Mouse (Mus musculus) T-helper 17 cell (primary cell): ENCODE data around the gene Rpp40.

Experiments
- in situ Hi-C, 2 experiments: fragments of 300-600 bp; cut with MboI, MseI; formaldehyde crosslinking; loops; 1 replicate in 1 of 2; 2 replicates in 1 of 2; pipeline ENCODE4 v1.15.1; 2025; ENCODE audit warnings: high pct_unique_total_duplicates in 2 of 2

Rpp40 gene

DNA sequence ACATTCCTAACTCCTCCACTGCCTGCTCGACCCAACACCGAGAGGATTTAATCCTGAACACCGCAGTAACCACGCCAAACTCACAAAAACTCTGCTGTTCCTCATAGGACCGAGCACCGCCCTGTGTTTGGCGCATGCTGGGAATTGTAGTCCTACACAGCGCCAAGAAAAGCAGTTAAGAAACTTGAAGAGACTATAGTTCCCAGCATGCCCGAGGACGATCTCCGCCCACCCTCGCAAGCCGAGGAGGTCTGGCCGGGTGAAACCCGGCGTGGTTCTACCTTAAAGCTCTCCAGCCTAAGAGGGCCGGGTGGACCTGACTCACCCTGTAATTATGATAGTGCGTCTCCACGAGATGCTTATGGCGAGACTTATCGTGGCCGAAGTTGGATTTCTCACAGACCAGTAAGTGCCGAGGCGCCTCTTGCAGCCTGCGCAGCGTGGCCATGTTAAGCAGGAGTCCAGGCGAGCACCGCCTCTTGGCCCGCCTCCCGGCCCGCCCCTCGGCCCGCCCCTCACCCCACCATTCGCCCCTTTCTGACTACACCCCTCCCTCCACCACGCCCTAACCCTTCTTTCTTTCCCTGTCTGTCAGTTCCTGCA, at the start of gene Rpp40:
Gene Rpp40, minus strand, starts transcription at position 481 of the 603 bp plus-strand sequence.
- in situ Hi-C loops: no loop called here

DNA sequence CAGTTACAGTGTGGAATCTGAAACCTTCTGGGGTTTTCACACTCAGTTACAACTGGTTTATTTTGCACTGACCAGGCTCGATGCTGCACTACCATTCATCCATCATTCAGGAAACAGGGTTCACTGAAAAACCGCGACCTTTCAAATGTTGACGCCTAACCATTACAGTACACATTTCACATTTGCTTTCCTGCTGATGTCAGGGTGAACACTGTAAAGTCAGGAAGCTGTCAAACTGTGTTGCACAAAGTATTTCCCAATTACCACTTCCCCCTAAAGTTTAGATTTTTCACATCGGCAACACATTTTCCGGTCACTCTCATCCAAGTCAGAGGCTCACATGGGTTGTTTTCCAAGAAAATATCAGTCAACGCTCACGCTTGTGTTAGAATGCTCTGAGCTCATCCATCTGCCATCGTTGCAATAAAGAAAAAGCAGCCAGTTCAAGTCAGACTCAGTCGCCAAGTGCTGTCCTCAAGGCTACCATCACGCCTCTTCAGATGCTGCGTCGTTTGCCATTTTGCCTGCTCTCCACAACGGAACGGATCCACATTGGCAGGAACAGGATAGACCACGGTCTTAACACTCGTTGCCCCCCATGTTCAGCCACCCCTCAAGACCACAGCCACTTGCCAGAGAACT, 43.8 kb upstream of the Rpp40 start:
- in situ Hi-C loops: loop anchor here in 1 of 2 experiments (10.0 kb wide), 1 partner anchor 865 kb away; no protein-coding TSS in a partner anchor

DNA sequence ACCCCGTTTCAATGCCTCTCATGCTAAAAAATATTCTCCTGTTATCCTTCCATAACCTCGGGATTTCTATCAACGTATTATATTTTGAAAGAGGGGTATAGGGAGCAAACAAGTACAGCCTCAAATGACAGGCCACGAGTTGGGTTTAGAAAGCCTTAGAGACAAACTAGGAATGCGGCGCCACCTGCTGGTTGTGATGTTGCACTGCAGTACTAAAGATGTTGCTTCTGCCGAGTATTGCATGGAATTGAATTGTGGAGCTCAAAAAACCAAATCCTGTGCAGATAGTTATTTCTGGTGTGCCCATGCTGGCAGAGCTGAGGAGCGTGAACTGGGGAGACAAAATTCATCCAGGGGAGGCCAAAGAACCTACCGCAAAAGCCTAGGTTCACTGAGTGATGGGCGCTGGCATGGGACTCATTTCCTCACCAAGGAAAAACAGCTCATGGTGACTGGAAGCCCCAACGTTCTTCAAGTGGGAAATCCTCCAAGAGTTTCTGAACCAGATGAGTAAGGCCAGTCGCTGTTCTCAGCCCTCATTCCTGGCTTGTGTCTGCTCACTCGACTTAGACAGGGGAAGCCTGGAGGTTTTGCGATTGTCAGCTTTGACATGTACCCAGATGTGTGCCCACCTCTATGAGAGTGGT, 41.3 kb upstream of the Rpp40 start:
- in situ Hi-C loops: no loop called here

DNA sequence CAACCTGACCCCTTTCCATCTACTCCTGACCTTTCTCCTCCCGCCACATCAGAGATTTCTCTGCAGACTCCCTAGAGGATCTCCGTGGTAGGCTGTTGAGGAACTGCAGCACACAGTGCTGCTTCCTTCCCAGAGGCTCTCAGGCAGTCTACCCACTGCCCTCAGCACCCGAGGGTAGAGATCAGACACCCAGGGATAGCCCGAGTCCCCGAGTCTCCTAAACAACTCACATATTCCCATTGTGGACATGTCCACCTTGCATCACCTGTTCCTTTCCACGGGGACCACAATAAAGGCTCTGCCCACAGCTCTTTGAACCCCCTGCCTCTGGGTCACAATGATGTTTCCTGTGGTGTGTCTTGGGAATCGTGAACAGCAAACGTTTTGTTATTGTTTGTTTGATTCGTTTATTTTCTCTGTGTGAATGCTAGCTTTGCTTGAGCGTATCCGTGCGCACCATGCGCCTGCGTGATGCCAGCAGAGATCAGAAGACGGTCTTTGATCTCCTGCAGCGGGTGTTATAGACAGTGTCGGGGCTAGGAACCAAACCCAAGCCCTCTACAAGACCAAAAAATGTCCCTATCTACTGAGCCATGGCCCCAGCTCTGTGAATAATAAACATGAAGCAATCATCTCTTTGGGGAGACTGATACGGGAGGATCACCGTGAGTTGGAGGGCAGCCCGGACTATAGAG, 40.6 kb upstream of the Rpp40 start:
- in situ Hi-C loops: no loop called here

DNA sequence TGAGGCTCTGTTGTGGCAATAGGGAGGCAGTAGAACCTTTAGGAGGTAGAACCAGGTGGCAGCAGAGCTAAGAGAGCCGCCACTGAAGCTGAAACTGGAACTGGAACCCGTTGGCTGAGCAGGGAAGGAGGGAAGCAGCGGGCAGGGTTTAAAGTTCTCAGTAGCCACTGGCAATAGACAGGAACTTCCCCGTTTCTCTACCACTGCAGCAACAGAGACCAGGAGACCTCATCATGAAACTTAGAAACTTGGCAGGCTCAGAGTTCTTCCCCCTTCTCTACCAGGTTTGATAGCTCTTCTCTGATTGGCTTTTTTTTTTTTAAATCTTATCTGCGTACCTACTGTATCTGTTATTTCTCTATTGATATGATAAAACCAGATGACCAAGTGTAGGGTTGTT, 34.8 kb upstream of the Rpp40 start:
- in situ Hi-C loops: no loop called here

DNA sequence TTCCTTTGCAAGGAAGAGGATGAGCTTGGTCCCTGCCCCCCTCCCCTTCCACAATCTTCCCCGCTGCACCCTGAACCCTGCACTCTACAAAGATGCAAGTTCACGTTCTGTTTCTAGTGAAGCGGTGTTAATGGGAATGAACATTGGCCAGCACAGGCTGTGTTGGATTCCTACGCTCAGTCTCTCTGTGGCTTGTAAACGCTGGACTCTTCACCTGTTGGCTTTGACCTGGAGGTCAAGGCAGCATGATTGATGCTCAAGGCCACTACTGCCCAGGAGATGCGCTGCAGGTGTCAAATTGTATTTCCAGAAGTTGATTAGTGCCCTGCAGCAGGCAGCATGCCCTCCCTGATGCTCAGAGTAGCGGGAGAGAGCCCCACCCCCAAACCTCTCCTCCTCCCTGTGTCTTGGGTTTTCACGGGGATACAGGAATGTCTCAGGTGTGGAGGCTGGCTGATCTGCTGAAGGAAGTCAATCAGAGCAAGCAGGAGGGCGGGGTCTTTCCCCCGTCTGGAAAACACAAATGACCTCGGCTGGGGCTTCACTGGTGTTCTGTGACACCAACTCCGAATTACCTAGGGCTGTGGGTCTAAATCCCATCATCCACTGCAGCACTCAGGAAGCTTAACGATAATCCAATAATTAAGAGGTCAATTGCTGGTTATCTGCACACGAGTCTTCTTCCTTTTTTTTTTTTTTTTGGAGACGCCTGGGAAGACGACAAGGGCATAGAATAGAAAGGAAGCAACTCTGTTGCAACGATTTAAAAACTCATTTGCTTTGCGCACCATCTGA, 33.9 kb upstream of the Rpp40 start:
- in situ Hi-C loops: no loop called here

DNA sequence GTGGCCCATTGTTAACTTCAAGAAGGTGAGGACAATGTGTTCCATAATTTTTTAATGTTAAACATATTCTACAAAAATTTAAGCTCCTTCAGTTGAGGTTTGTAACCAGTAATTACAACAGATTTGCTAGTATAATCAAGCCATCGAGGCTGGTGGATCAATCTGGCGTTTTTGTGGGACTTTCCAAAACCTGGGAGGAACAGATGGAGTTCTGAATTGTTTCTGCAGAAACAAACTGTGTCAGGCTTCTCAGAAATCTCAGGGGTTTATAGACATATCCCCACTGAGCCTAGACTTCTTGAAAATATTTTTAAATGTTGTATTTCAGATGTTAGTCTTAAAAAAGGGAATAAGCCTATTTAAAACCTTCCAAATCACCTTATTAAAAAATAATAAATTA, 31.8 kb upstream of the Rpp40 start:
- in situ Hi-C loops: no loop called here

DNA sequence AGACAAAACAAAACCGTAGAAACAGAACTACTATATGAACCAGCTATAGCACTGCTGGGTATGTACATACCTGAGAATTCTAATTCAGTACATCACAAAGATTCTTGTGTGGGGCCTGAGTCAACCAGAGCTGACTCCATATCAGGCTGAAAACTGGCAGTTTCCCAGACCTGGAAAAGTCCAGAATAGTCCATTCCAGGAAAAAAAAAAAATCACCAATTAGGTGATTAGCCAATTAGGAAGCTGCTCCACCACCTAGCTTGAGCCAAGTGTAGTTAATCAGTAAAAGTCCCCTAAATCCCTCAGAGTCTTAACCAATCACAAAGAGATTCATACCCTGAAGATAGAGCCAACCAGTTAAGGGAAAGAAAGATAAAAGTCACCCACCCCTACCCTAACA, 5.3 kb upstream of the Rpp40 start:
- in situ Hi-C loops: no loop called here

DNA sequence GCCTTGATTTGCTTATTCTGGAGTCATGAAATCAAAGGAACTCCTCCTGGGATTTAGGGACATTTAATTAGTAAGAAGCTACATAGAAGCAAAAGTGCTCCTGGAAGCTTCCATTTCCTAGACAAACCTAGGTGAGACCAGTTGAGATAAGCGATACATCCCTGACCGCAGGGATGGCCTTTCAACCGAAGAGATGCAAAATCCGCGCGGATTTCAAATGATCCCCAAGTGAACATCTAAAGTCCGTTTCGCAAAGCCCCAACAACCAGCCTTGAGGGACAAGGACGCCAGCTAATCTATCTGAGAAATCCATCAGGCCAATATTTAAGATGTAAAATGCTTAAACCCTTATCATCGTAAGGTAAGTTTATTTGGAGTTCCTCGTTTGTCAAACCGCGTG, 781 bp downstream of the Rpp40 start:
- in situ Hi-C loops: no loop called here

DNA sequence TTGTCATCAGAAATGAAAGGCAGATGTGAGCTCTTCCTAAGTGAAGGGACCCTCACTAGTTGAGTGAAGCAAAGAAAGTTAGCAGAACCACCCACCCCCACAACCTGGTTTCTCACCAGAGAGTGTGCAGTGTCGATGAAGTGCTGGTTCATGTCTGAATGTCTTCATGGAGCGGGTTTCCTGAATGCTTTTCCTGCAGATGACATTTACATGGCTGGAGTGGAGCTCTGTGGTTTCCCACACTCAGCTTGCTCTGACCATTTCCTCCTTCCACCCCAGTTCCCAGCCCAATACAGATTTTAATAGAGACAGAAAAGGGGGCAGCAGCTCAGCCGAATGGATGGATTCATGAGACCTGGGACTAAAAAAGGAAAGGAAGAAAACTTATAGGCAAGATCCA, 13.3 kb downstream of the Rpp40 start:
- in situ Hi-C loops: no loop called here

DNA sequence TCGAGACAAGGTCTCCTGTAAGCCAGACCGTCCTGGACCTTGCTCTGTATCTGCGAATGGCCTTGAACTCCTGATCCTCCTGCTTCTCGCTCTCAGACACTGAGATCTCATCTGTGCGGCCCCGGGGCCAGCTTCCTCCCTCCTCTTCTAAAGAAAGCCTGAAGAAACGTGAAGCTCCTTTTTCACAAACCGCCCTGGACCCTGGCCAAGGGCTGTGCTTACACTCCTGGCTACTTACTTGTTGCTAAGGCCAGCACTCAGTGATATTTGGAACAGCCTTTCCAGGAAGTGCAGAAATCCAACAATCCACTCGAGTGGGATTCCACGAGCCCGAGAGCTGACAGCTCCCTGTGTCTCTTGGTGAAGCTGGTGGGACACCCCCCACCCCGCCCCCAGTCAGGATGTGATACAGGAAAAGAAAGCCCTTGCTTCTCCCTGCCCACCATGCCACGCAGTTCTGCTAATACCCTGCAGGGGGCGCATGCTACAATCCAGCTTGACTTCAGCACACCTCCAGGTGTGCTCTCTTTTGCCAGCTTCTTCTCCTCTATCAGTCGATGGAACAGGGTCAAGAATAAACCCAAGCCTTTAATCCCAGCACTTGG, 19.9 kb downstream of the Rpp40 start:
- in situ Hi-C loops: no loop called here

DNA sequence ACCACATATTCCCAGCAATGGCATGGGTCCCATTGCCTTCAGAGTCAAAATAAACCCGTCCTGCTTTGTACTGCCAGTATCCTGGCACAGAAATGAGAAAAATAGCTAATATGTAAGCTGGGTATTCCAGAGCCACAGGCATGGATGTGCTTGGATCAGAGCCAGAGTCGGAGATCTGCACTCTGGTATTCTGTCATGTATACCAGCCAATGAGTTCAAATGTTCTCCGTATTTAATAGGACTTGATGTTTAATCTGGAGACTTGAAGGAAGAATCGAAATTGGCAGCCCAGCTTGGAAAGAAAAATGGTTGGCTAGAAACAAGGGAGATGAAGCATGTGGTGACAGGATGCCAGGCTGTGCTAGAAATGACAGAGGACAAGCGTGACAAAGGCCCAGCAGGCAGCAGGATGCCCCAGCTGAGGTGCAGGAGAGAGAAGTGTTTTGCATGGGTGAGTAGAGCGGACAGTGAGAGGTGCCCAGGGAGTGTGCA, 25.6 kb downstream of the Rpp40 start:
- in situ Hi-C loops: no loop called here

DNA sequence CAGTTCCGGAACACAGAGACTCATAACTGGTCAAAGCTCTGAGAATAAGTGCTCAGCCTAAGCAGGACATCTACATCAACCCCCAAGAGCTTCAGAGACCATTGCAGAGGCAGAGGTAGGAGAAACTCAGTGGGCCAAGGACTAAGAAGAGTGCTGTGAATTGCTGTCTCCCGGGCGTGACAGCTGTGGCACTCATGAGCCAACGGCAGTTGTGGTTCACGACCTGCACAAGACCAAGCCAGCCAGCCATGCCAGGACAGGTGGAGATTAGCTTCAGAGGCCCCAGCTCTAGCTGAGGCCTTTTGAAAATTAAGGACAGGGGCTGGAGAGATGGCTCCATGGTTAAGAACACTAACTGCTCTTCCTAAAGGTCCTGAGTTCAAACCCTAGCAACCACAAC, 26.6 kb downstream of the Rpp40 start:
- in situ Hi-C loops: no loop called here

DNA sequence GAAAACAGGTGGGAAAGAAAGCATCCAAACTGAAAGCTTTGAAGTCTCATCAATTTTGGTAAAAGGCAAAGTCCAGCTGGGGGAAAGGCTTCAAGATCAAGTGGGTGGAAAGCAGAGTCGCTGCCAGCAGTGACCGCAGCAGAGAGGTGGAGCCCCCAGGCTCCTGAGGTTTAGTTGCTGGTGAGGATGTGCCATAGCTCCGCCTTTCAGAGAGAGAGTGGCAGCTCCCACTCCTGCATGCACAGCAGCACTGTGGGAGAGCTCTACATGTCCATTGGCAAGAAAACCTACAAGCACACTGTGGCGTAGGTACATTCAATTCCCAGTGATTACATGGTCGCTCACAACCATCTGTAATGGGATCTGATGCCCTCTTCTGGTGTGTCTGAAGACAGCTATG, 27.1 kb downstream of the Rpp40 start:
- in situ Hi-C loops: no loop called here

DNA sequence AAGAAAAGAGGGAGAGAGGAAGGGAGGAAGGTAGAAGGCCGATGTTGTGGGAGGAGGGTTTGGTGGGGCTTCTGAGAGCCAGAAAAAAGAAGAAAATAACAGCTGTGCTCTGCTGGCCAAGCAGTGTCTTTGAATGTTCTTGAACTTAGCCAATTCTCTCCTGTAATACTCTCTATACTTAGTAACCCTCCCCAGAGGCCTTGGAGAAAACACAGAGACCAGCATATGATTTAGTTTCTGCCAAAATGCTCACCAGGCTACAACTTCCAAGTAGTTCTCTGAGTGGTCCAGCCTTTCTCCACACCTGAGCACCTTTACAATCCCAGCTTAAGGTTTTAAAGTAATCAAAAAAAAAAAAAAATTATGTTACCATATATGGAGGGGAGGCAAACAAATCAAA, 27.9 kb downstream of the Rpp40 start:
- in situ Hi-C loops: no loop called here

DNA sequence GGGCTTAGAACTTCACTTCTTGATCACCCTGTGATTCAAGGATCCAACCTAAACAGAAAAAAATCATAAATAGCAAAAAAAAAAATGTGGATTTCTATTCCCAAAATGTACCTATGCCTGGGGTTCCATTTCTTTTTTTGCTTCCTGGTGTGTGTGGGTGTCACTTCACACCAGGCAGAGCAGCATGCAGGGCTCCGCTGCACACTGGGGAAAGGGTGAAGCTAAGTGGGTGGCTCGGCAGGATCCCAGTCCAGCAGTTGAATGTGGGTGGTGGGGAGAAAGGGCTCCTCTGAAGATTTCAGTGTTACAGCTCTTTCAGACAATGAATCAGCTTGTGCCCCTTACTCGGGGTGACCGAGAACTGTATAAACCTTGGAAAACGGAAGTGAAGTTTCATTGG, 30.8 kb downstream of the Rpp40 start:
- in situ Hi-C loops: no loop called here

DNA sequence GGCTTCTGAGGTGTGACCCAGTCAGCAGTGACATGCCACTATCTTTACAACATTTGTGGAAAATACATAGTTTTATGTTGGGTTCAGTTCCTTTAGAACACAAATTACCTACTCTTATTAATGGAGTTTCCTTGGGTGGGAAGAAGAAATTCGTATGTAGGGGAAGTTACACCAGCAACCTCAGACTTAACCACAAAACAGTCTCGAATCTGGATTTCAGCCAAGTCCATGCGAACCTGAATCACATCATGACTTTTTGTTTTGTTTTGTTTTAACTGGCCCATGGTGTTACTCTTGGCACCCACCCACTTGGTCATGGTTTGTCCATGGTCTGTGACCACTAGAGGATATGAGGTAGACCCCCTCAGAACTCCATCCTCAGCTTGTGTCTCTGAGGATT, 35.1 kb downstream of the Rpp40 start:
- in situ Hi-C loops: no loop called here

DNA sequence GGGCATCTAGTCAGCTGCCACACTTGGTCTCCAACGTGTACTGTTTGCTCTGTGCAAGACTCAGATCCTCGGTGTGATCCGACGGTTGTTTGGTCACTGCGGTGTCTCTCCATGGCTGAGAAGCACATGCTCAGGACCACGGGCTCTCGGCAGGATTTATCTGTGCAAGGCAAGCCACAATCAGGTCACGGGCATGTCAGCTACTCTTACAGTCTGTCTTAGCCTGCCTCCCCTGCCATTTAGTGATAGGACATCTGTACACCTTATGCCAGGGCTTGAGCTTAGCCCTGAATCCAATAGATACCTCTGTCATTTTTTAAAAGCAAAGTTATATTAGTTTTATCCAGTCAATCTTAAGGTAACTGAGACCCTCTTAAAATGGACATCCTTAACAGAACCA, 35.5 kb downstream of the Rpp40 start:
- in situ Hi-C loops: no loop called here

DNA sequence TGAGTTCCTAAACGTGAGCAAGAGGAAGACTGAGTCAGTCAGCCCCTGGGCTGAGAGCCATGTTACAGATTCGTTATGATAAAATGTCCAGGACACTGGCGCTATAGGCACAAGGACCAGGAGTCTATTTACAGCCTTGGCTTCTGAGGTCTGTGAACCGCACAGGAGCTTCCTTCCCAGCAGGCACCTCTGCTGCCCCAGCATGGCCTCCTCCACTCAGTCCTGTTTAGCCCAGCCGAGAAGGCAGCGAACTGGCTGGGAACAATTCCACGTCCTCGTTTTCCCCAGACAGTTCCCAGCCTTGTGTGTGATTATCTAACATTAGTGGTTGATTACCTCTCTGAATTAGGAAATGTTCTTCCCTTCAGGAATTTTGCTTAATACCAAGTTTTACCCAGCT, 45.2 kb downstream of the Rpp40 start:
- in situ Hi-C loops: no loop called here

DNA sequence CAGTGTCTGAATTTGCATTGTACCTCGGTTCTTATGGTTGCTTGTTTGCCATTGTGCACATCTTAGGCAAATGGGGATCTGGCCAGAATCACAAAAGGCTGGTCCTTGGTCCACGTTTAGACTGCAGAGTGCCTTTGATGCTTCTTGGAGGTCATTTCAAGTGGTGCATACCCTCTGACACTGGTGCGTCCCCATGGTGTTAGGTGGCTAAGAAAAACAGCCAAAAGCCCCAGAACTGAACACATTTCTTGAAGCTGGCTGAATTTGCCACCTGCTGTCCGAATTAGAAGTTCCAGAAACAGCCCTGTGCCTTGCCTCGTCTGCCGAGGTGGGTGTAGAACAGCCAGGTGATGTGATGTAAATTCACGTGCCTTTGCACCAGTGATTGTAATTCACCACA, 48.7 kb downstream of the Rpp40 start:
- in situ Hi-C loops: no loop called here

DNA sequence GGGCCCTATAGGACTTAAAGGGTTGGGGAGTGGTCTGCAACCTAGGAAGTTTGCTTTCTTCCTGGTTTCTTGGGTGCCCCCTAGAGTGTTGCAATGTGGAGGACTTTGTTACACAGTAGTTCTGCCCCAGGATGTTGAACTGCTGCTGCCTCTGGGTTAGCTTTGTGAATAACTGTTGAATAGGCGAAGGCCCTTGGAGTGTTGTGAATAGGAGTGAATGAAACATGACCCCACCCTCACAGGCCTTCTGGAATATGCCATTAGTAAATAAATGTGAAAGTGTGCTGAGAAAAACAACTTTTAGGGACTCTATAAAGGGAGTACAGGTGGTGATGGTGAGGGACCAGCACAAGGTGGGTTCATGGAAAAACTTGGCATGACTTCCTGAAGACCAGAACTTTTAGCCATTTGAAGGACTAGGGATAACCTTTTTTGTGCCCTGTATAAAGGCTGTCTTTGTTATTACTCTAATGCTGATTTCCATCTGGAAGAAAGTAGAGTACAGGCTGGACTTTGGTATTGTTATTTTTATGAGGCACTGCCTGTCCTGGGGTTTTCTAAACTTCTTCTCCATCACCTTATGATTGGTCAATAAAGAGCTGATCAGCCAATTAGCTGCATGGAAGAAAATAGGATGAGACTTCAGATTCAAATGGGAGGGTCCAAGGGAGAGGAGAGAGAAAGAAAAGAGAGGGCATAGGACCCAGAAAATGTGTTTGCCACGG, 53.1 kb downstream of the Rpp40 start:
- in situ Hi-C loops: no loop called here
